Mouse (Mus musculus) cerebellum, adult 2 months (tissue): ENCODE data around the gene Rpia. TPM values are rescaled to one million over a fixed set of nuclear protein-coding genes. Genes with fewer than 3 reads are reported as not detected.

ENCODE experiments used
- DNase-seq, 2 experiments: peaks; one replicate each; pipeline ENCODE4 v3.0.0; 2021
- H3K27ac ChIP-seq: fragments of 200-500 bp; 2 replicates; pipeline ENCODE4 v1.5.1; 2012; ENCODE audit warnings: low read length, control low read depth, inconsistent platforms; ENCODE audit not compliant: insufficient read depth
- H3K27me3 ChIP-seq: fragments of 200-500 bp; 2 replicates; pipeline ENCODE4 v1.6.1; 2012; ENCODE audit warnings: inconsistent platforms, mild to moderate bottlenecking, low read length, moderate library complexity; ENCODE audit not compliant: control insufficient read depth, insufficient read depth
- H3K4me1 ChIP-seq: fragments of 200-500 bp; 2 replicates; pipeline ENCODE4 v1.6.1; 2011; ENCODE audit warnings: low read length; ENCODE audit not compliant: control insufficient read depth, insufficient read depth
- H3K4me3 ChIP-seq: fragments of 200-500 bp; replicated peaks from 2 replicates; pipeline ENCODE3; 2011; ENCODE audit warnings: mild to moderate bottlenecking, low read depth, low read length, control low read depth; ENCODE audit not compliant: insufficient read depth
- CTCF ChIP-seq: fragments of 200-500 bp; IDR thresholded peaks from 2 replicates; pipeline ENCODE4 v1.5.1; 2011; ENCODE audit warnings: low read depth, mild to moderate bottlenecking, control low read depth, low read length, moderate library complexity, borderline replicate concordance; ENCODE audit not compliant: insufficient read depth
- POLR2A ChIP-seq: fragments of 200-500 bp; IDR thresholded peaks from 2 replicates; pipeline ENCODE4 v1.6.1; 2011; ENCODE audit warnings: low read length, control low read depth, borderline replicate concordance; ENCODE audit not compliant: insufficient read depth
- WGBS: fragments of 180-500 bp; shearing (Covaris S2); methylation state at CpG from one replicate; pipeline ENCODE4 v1.1.7; 2018; 5-methylcytosine and 5-hydroxymethylcytosine counted together
- polyA plus RNA-seq: library from polyadenylated mRNA; depleted of rRNA; stranded (reverse); fragments of >200 nt; gene quantifications from 2 replicates; pipeline ENCODE4 v1.2.3, GENCODE M21; 2012

The Rpia gene
- polyA plus RNA-seq, 1 experiment = 18.4 TPM

DNA sequence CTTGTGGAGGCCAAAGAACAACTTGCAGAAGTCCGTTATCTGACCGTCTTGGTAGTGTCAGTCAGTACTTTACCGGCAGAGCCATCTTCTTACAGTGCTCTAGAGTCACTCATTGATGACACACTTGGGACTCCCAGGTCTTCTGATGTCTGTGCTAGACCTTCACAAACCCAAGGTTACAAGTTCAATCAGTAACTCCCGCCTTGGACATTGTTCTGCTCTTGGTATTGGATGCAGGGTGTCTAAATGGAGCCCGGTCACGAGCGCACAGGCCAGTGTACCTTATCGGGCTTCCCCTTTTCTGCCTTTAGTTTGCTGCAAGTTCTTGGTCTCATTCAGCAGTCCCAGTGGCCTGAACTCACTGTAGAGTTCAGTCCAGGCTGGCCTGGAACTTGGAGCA, 612 bp upstream of the Rpia start:
- DNase-seq = no peak
- TF ChIP-seq POLR2A (no peak), CTCF (no peak)
- WGBS = 44% methylated on average over 8 of the region's 8 CpGs
- Histone ChIP-seq H3K4me1 (peaks cover 2% of the 10 kb centered on the region; the same call in 1 of the 2 replicates), H3K27me3 (no peaks in the 10 kb centered on the region), H3K4me3 (peak overlapping the region; percentile 45), H3K27ac (no peak overlapping the region)

GRCm38 (mm10) chr6:70790852-70791761, 925 bp downstream of the Rpia start:
- H3K27ac ChIP-seq = no peak overlapping the region
- H3K4me1 ChIP-seq = peaks cover 2% of the 10 kb centered on the region; the same call in 1 of the 2 replicates
- 7% methylated on average over 18 of the region's 18 CpGs for WGBS
- DNase-seq = no peak
- peak overlapping the region; percentile 80 for H3K4me3 ChIP-seq
- H3K27me3 ChIP-seq = no peaks in the 10 kb centered on the region
- TF ChIP-seq POLR2A = no peak
- no peak for TF ChIP-seq CTCF

GRCm38 (mm10) chr6:70790034-70790650, 1.9 kb downstream of the Rpia start:
- 89% methylated on average over 9 of the region's 9 CpGs for WGBS
- no peak overlapping the region for H3K4me3 ChIP-seq

GRCm38 (mm10) chr6:70789134-70789533, 2.9 kb downstream of the Rpia start:
- Histone ChIP-seq H3K4me1 (peaks cover 2% of the 10 kb centered on the region; the same call in 1 of the 2 replicates), H3K27ac (no peak overlapping the region), H3K4me3 (no peak overlapping the region), H3K27me3 (no peaks in the 10 kb centered on the region)
- WGBS = 89% methylated on average over 3 of the region's 3 CpGs
- no peak for TF ChIP-seq CTCF
- TF ChIP-seq POLR2A = no peak
- no peak for DNase-seq

More at GRCm38 (mm10) chr6:70790034-70790650, 1.9 kb downstream of the Rpia start:
- no peak for DNase-seq
- Histone ChIP-seq H3K27me3 (no peaks in the 10 kb centered on the region), H3K27ac (no peak overlapping the region), H3K4me1 (peaks cover 2% of the 10 kb centered on the region; the same call in 1 of the 2 replicates)
- no peak for TF ChIP-seq POLR2A
- no peak for TF ChIP-seq CTCF

DNA sequence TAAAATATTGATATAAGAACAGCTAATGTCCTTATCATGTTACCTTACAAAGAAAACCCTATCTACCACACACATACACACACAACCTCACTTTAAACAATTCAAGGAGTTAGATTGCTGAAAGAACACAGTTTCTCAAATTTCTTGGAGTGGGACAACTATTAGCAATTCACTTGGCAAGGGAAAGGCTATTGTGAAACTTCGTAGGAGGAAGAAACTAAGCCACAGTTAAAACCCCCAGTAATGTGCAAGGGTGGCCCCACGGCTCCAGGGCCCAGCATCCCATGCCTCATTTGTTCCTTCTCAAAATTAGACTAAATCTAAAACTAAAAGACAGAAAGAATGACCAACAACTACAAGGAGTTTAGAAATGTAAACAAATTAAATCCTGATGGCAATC, 4.5 kb downstream of the Rpia start:
- Histone ChIP-seq H3K4me3 (no peak overlapping the region), H3K4me1 (peaks cover 2% of the 10 kb centered on the region; the same call in 1 of the 2 replicates), H3K27me3 (no peaks in the 10 kb centered on the region), H3K27ac (no peak overlapping the region)
- TF ChIP-seq CTCF (no peak), POLR2A (no peak)
- 61% methylated on average over 2 of the region's 2 CpGs for WGBS
- no peak for DNase-seq

DNA sequence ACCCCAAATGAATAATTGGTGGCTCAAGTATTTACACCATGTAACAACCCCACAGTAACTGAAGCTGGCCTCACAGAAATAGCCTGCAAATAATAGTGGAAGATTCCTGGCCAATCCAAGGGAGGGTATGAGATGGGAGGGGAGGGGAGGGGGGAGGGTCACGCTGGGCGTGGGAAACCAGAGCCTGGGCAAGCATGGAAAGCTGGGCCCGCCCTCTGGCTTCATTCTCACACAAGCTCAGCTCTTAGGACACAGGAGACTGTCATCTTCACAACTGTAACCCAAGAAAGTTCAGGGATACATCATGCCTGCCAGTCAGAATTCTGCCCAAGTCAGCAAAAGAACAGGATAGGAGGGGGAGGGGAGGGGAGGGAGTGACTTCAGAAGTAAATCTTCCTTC, 6.2 kb downstream of the Rpia start:
- no peak for DNase-seq
- Histone ChIP-seq H3K27me3 (no peaks in the 10 kb centered on the region), H3K27ac (no peak overlapping the region), H3K4me3 (no peak overlapping the region), H3K4me1 (peaks cover 3% of the 10 kb centered on the region)
- TF ChIP-seq POLR2A (no peak), CTCF (no peak)
- 44% methylated on average over 3 of the region's 3 CpGs for WGBS

- no peak overlapping the region for H3K4me3 ChIP-seq
- WGBS = 91% methylated on average over 3 of the region's 3 CpGs
These were observed 7.2 kb downstream of the Rpia start for GRCm38 (mm10) chr6:70784811-70785210.

More at GRCm38 (mm10) chr6:70784811-70785210, 7.2 kb downstream of the Rpia start:
- Histone ChIP-seq H3K27ac (no peak overlapping the region), H3K27me3 (no peaks in the 10 kb centered on the region), H3K4me1 (peaks cover 3% of the 10 kb centered on the region)
- no peak for DNase-seq
- no peak for TF ChIP-seq POLR2A
- no peak for TF ChIP-seq CTCF
